ENCODE assay signal across 8 mouse cellular contexts in the genomic region with DNA sequence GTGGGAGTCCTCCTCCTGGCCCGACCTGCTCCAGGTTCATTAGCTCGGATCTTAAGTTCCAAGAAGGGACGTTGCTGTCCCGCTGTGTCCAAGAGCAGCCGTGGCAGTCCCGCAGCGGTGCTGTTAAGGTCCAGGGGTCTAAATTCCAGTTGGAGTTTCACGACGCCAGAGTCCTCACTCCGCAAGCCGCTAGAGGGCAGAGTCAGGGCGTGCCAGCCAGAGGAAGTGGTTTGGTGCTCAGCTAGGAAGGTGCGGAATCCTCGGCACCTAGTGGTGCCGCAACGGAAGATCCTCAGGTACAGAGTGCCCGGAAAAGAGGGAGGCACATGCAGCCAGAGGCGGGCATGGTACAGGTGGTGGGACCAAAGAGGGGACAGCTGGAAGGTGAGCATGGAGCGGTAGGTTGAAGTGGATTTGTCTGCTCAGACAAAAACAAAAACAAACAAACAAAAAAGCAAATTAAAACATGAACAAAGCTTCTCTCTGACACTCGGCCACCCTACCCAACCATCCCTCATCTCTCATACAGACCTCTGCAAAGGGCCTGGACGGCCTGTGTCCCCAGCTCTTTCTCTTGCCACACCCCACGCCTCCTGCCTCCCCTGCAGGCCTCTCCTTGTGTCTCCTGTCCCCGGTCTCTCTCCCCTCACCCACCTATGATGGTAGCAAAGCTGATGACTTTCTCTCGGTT. TPM values are rescaled to one million over a fixed set of nuclear protein-coding genes. Genes with fewer than 3 reads are reported as not detected.
DNase-seq lines count a peak whose midpoint lies in the region; ATAC-seq and TF ChIP-seq lines count a peak whose summit lies in the region.

No protein-coding gene starts in this region.

- peak; percentile 51 for DNase-seq in urinary bladder, postnatal 25 days (ENCODE audit: low spot score)
- no peak for DNase-seq in urinary bladder, adult 2 months (ENCODE audit: low spot score)
- DNase-seq in cerebellum, postnatal 36 days = peak; percentile 79 to 80
- DNase-seq in gastrocnemius, postnatal 14 days = peak; percentile 63
- peak; percentile 79 for DNase-seq in kidney, adult 18-20 months
- peak; percentile 74 for DNase-seq in liver
- peak; percentile 67 for DNase-seq in midbrain, postnatal 0 days (ENCODE audit: low spot score)

- H3K9me3 ChIP-seq in midbrain, postnatal 0 days (ENCODE audit: low read length) = no peaks in the 10 kb centered on the region
- H3K9me3 ChIP-seq in stomach, embryonic 15.5 days = no peaks in the 10 kb centered on the region

- TF ChIP-seq CTCF in midbrain, postnatal 0 days (IDR thresholded peaks at IDR 0.05) = peak; percentile 87

- peaks cover 4% of the 10 kb centered on the region; the same call in 1 of the 2 replicates for H3K4me1 ChIP-seq in midbrain, postnatal 0 days (ENCODE audit: insufficient read depth, low read length)
- H3K4me1 ChIP-seq in stomach, embryonic 15.5 days = 0 out of 2 replicates have a peak, but pooled peaks cover 2% of the 10 kb centered on the region

- H3K27ac ChIP-seq in midbrain, postnatal 0 days (ENCODE audit: low read depth, low read length) = no peak overlapping the region
- H3K27ac ChIP-seq in stomach, embryonic 15.5 days = no peak overlapping the region

- H3K4me3 ChIP-seq in midbrain, postnatal 0 days (ENCODE audit: low read depth, low read length) = 0 out of 2 replicates have a peak overlapping the region, but pooled peaks have one; percentile 3
- H3K4me3 ChIP-seq in stomach, embryonic 15.5 days (replicated peaks) = peak overlapping the region; percentile 16; the same call in 1 of the 2 replicates

- 12% methylated on average over 24 of the region's 24 CpGs for WGBS in midbrain, postnatal 0 days
- WGBS in stomach, embryonic 15.5 days = 11% methylated on average over 24 of the region's 24 CpGs

- no peak overlapping the region for H3K9ac ChIP-seq in midbrain, postnatal 0 days (replicated peaks; ENCODE audit: low read length, poor library complexity, severe bottlenecking)
- H3K9ac ChIP-seq in stomach, embryonic 15.5 days = no peak overlapping the region

- no peak for ATAC-seq in midbrain, postnatal 0 days (ENCODE audit: low FRiP score)
- peak; percentile 70 for ATAC-seq in stomach, embryonic 15.5 days (ENCODE audit: insufficient read depth, low FRiP score, low read depth)

- H3K4me2 ChIP-seq in midbrain, postnatal 0 days (ENCODE audit: low read depth, low read length, poor library complexity, severe bottlenecking) = peak overlapping the region; percentile 41; the same call in 1 of the 2 replicates
- H3K4me2 ChIP-seq in stomach, embryonic 15.5 days = peak overlapping the region; percentile 52

- H3K27me3 ChIP-seq in midbrain, postnatal 0 days (ENCODE audit: insufficient read depth, low read length) = no peaks in the 10 kb centered on the region
- H3K27me3 ChIP-seq in stomach, embryonic 15.5 days (replicated peaks) = no peaks in the 10 kb centered on the region

- intact Hi-C loops in gastrocnemius, postnatal 14 days (cut with DNase I; ENCODE audit: low total_unique reads) = loop anchor here (10.0 kb wide), 1 partner anchor 114 kb away; no protein-coding TSS in a partner anchor

- H3K36me3 ChIP-seq in midbrain, postnatal 0 days (ENCODE audit: insufficient read depth, low read length) = no peaks in the 10 kb centered on the region
- H3K36me3 ChIP-seq in stomach, embryonic 15.5 days = no peaks in the 10 kb centered on the region

RNA-seq across cellular contexts. Expression of gene Inhbe, which starts 3.5 kb away (rescaled TPM):
- not detected in 2 replicates for polyA plus RNA-seq in urinary bladder, adult 2 months (2012; rRNA removed)
- not detected for total RNA-seq in gastrocnemius, postnatal 14 days (2021)
- not detected in 2 replicates for total RNA-seq in midbrain, postnatal 0 days (2014; rRNA removed)
- polyA plus RNA-seq in midbrain, postnatal 0 days (2015; fragmentation: Nextera tagmentation; extraction: Ambion mirVana) = 0.04 TPM in 1 of 2 replicates, not detected in the other
- polyA plus RNA-seq in stomach, embryonic 15.5 days (2015; fragmentation: Nextera tagmentation; extraction: Ambion mirVana) = 0.05 TPM in 1 of 2 replicates, not detected in the other

RNA-seq across cellular contexts. Expression of gene Gli1, which starts 9.0 kb away (rescaled TPM):
- polyA plus RNA-seq in urinary bladder, adult 2 months (2012; rRNA removed) = 29.0 and 34.1 TPM in 2 replicates
- total RNA-seq in gastrocnemius, postnatal 14 days (2021) = 1 to 10 TPM; 2.3 to 2.7 TPM
- 4.2 and 6.9 TPM in 2 replicates for total RNA-seq in midbrain, postnatal 0 days (2014; rRNA removed)
- 1.0 and 1.1 TPM in 2 replicates for polyA plus RNA-seq in midbrain, postnatal 0 days (2015; fragmentation: Nextera tagmentation; extraction: Ambion mirVana)
- 9.1 and 10.1 TPM in 2 replicates for polyA plus RNA-seq in stomach, embryonic 15.5 days (2015; fragmentation: Nextera tagmentation; extraction: Ambion mirVana)

RNA-seq across cellular contexts. Expression of gene Inhbc, which starts 19.5 kb away (rescaled TPM):
- polyA plus RNA-seq in urinary bladder, adult 2 months (2012; rRNA removed) = not detected in 2 replicates
- not detected for total RNA-seq in gastrocnemius, postnatal 14 days (2021)
- not detected in 2 replicates for total RNA-seq in midbrain, postnatal 0 days (2014; rRNA removed)
- not detected in 2 replicates for polyA plus RNA-seq in midbrain, postnatal 0 days (2015; fragmentation: Nextera tagmentation; extraction: Ambion mirVana)
- polyA plus RNA-seq in stomach, embryonic 15.5 days (2015; fragmentation: Nextera tagmentation; extraction: Ambion mirVana) = 0.27 TPM in 2 replicates

RNA-seq across cellular contexts. Expression of gene Arhgap9, which starts 29.0 kb away (rescaled TPM):
- 6.7 and 8.4 TPM in 2 replicates for polyA plus RNA-seq in urinary bladder, adult 2 months (2012; rRNA removed)
- total RNA-seq in gastrocnemius, postnatal 14 days (2021) = 1 to 10 TPM; 1.3 to 2.1 TPM
- 0.24 and 1.2 TPM in 2 replicates for total RNA-seq in midbrain, postnatal 0 days (2014; rRNA removed)
- 0.91 and 1.0 TPM in 2 replicates for polyA plus RNA-seq in midbrain, postnatal 0 days (2015; fragmentation: Nextera tagmentation; extraction: Ambion mirVana)
- 5.6 and 6.3 TPM in 2 replicates for polyA plus RNA-seq in stomach, embryonic 15.5 days (2015; fragmentation: Nextera tagmentation; extraction: Ambion mirVana)

RNA-seq across cellular contexts. Expression of gene R3hdm2, which starts 29.4 kb away (rescaled TPM):
- 19.3 and 41.9 TPM in 2 replicates for polyA plus RNA-seq in urinary bladder, adult 2 months (2012; rRNA removed)
- 10 to 100 TPM; 84.1 to 89.2 TPM for total RNA-seq in gastrocnemius, postnatal 14 days (2021)
- 52.0 and 53.2 TPM in 2 replicates for total RNA-seq in midbrain, postnatal 0 days (2014; rRNA removed)
- 38.0 and 40.0 TPM in 2 replicates for polyA plus RNA-seq in midbrain, postnatal 0 days (2015; fragmentation: Nextera tagmentation; extraction: Ambion mirVana)
- polyA plus RNA-seq in stomach, embryonic 15.5 days (2015; fragmentation: Nextera tagmentation; extraction: Ambion mirVana) = 26.5 and 34.1 TPM in 2 replicates
